Mouse (Mus musculus) E14TG2a.4 (cell line): ENCODE measurements at regions not wholly inside any gene's neighbourhood (a gene's known extent, or its start where the extent isn't known, plus 50 kb on each side); places are given as distances from the start of the nearest gene placed in this dataset.

Source experiments
- CTCF ChIP-seq: conservative IDR thresholded peaks from 2 replicates; pipeline ENCODE4 v1.5.1; 2014; ENCODE audit warnings: low read length
- POU5F1 ChIP-seq: IDR thresholded peaks from 2 replicates; pipeline ENCODE4 v1.6.1; 2014; ENCODE audit warnings: low read length, borderline replicate concordance

DNA sequence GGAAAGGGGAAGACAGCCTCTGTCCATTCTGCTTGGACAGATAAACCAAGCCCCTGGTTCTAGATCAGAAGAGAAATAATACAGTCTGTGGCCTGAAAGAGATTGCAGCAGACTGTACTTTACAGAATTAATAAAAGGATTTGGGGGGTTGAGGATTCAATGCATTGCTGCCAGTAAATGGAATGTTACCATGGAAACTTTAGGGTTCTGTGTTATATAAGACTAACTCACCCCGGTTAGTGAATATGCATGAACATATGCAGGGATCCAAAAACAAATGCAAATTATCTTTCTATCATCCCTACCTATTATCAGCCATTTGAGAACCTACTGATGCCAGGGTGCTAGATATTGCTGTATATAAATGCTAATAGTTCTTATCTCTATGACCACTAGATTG lies 233.4 kb downstream of the Plk2 start:
- TF ChIP-seq CTCF (no peak), POU5F1 (no peak)
